Mouse (Mus musculus): ENCODE data around the gene Hamp.

Hamp gene

DNA sequence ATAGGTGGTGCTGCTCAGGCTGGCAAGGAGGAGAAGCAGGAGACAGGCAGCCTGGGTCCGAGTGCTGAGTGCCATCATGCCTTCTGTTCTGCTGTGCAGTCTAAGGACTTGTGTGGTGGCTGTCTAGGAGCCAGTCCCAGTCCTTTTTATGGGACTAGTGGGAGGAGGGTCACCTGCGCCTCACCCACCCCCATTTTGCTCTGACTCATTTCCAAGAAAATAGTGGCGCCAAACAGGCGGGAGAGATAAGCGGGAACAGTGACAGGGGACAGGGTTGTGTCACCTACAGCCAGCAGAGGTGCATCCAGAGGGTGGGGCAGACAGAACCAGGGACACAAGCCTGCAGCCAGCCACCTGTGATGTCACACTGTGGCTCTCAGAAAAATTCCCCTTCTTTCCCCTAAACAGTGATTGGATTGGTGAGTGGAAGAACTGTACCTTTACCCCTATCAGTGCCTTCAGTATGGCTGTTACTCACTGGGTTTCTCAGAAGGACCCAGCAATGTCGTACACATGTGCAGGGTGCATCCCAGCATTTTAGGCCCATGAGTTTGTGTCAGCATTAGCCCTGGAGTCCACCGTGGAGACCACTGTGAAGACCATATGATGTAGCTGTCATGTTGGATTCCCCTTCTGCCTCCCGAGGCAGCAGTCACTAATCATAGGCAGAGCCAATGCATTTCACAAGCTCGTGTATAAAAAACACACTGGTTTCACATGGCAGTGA lies at the start of gene Hamp:
Gene Hamp (minus strand): TSS at position 124 of the 727 bp plus-strand sequence.
- DNase-seq: no peak

DNA sequence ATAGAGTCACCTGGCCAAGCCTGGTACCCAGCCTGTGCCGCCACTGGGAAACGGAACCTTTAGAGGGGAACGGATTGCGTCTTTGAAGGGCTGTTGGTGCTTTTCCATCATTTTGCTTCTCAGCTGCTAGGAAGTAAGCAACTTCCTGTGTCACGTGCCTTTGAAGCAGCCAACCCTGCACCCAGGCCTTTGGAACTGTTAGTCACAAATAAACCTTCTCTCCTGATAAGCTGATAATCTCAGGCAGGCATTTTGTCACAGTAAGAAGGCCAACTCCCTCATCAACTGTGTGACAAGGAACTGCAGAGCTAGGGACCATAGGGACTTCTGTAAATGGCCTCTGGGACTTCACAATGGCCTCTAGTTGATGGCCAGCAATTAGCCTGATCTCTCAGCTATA lies 48.3 kb upstream of the Hamp start:
- no peak for DNase-seq

DNA sequence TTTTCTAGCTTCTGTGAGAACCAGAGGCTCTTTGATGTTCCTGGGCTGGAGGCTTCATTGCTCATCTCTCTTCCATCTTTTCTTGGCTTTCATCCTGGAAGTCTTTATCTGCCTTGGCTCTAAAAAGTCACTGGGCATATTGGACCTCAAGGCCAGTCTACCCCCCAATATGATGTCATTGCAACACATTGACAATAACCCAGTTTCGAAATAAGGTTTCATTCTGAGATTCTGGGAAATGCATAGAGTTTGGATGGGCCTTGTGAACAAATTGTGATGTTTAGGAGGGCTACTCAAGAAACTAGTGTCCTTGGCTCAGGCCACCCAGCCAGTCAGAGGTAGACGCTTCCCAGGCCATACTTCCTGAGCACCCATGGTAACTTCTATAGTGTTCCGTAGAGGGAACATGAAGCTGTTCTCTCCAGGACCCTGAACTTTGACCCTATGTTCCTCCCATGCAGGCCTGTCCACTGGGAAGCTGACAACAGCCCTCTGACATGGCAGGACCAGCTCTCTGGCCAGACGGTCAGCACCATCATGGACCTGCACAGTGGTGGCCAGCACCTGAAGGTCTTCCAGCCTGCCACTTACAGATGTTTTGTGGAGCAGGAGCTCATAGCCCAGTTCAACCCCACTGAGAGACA lies 44.8 kb upstream of the Hamp start:
- DNase-seq: no peak

DNA sequence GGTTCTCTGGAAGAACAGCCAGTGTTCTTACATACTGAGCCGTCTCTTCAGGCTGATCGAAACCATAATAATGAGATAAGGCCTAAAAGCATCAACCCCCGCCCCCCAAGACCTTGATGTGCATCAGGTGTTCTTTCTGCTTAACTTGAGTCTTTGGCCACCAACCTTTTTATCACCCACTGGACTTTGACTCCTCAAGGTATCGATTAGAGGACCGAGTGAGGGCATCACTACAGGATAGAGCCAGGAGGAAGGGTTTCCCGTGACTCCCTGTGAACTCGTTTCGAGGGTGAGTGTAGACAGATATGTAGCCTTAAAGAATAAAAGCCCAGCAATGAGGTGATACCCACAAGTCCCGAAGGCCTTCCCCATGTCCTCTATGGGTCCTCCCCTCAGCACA lies 41.5 kb upstream of the Hamp start:
- no peak for DNase-seq

DNA sequence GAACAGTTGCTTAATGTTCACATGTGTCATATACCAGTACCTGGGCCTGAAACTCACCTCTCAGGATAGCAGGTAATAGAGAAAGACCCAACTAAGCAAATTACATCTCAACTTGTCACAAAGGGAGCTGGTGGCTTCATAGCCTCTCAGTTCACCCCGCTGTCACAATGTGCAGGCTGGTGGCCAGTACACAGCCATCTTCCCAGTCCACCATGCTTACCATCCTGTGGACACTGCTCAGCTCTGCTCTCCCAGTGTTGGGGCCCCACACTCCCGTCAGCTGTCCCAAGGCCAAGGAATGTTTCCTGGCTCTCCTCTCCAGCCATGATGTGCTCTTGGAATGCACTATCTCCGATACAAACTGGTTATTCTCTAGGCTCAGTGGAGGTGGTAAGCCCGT lies 37.9 kb upstream of the Hamp start:
- no peak for DNase-seq

DNA sequence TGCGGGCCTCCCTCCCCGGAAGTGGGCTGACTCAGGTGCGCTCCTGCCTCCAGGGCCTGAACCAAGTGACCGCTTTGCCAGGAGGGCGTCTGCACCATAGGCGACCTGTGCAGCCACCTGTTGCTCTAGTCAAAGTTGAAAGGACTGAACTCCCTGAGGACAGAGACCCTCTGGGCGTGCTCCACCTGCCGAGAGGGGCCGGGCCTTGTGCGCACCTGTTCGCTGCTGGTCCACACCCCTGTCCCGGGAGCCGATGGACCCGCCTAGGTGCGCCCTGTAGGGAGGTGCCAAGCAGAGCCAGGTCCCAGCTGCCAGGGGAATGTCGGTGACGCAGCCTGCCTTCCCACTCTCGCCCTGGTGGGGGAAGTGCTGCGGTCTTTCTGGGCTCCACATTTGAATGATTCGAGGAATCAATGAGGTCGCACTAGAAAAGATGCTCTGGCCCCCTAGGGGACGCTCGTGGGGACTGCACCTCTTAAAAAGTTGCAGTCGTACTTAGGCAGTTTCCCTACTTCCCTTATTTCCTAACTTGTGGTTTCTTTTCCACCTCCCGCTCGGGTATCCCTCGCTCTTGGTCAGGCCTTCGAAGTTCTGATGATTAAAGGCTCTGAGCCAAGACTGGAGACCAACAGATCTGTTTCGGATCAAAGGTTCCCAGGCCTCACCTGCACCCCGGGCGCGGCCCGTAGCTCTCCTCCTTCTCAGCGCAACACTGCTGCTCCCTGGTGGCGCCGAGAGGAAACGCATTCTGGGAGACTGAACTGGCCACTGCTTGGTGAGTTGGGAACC lies 29.9 kb upstream of the Hamp start, which contains the start of gene Fam187b:
Gene Fam187b (plus strand): TSS at position 290 of the 789 bp plus-strand sequence.
- DNase-seq: peak; percentile 68

DNA sequence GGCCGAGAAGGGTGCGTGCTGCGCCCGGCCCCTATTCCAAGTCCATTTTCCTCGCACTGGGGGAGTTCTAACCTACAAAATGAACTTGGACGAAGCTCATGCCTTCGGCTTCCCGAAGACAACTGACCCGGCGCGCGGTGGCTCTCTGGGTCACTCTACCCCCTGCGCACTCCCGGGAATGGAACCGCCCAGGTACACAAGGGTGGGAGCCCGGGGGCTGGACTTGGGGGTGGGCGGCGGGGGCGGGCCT lies 29.3 kb upstream of the Hamp start, which contains the start of gene Lsr:
Gene Lsr (minus strand): TSS at position 214 of the 250 bp plus-strand sequence.
- DNase-seq: no peak

DNA sequence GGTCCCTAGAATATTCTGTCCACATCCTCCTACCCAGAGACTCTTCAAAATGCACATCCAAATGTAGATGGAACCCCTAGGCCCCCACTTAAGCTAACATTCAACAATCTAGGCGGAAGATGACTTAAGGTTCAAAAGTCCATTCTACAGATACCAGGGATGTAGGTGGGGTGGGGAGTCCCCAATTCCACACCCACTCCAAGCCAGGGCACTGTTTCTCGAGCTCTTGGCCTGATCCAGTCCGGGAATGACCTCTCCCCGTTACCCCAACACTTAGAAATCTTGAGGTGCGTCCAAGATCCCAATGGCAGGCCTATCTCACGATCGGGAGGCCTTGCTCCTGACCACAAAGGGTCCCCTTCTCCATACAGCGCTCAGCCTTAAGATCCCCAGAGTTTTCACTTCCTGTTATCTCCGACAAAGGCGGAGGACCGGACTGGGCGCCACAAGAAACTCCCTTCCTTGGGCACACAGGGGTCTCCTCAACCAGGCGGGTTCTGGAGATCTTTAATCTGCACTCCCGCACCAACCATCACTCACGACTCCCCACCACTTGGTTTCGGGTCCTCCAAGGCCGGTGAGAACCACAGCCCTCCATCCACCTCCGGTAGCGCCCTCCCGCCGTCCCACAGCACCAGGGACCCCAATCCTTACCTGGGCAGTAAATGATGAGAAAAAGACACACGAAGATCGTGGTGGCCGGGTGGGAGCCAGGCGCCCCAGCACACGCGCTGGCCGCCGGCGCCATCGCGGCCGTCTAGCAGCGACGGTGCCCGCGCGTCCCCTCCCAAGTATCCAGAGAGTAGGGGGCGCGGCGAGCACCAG lies 28.8 kb upstream of the Hamp start:
- DNase-seq: no peak

DNA sequence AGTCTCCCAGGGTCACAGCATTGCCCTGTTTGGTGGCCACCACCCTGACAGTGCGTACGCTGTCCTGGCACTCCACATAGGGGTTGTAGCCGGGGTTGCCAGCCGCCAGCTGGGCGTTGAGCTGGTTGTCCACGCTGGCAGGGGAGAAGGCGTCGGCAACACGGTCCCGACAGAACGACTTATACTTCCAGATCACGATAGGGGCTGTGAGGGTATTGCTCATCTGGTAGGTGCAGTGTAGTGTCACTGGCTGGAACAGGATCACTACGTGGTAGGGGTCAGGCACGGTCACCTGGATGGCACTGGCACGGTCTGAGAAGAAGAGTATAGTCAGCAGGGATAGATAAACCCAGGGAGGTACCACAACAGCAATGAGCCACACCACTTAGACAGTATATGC lies 28.1 kb upstream of the Hamp start:
- no peak for DNase-seq

DNA sequence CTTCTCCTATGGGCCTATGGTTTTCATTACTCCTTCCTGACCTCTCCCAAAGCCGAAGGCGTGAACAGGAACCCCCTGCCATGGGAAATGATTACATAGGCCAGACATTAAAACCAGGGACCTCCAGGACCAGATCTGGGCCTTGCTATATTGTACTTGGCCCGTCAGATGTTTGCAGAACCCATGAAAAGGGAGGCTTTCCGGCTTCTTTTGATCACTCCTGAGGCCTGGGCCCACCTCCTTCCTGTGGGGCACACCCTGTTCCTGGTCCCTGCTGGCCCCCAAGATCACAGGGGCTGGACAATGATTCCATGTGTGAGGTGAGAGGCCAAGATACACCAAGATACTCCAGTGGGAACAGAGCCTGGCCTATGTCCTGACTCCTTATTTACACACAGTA lies 25.3 kb upstream of the Hamp start:
- no peak for DNase-seq

DNA sequence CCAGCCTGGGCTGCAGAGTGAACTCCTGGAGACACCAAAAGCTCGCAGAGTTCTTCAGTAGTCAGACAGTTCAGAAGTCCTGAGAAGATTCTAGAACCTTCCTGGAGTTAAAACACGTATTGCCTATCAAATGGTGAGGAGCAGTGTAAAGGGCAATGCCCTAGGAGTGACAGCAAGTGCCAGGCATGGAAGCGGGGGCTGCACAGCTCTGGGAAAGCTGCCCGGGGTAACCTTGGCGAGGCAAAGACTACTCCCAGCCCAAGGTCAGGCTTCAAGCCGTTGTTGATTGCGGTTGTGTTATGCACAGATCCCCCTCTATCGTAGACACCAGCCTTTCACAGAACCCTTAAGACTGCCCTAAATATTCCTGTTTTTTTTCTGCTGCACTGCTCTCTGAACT lies 24.8 kb upstream of the Hamp start:
- DNase-seq: no peak

DNA sequence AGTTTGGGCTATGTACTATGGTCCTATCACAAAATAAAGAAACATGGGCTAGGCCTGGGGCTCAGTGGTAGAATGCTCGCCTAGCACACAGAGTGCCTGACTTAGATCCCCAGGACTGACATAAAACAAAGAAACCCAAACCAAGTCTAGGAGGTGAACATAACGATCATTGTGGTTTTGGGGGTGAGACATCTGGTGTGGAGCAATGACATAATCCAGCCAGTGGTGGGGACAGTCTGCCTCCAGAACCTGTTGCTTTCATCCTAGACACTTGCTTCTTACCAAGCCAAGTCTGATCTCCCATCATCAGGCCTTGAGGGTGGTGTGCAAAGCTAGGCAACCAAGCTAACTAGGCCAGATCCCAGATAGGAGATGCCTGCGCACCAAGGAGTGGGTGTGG lies 22.8 kb upstream of the Hamp start:
- DNase-seq: no peak

DNA sequence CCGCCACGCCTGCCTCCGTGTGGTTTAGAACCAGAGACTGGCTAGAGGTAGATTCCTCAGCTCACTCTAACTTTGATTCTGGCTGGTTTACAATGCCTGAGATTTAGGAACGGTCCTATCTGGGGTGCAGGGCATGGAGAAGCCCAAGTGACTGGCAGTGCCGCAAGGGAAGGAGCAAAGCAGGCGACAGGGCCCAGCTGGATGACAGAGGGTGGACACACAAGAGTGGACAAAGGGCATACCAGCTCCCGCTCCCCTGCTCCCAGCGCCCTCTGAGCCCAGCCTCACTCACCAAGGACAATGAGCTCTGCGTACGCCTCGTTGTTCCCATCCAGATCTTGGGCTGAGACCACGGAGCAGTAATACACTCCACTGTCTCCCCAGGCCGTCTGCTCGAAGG lies 21.8 kb upstream of the Hamp start:
- DNase-seq: no peak

DNA sequence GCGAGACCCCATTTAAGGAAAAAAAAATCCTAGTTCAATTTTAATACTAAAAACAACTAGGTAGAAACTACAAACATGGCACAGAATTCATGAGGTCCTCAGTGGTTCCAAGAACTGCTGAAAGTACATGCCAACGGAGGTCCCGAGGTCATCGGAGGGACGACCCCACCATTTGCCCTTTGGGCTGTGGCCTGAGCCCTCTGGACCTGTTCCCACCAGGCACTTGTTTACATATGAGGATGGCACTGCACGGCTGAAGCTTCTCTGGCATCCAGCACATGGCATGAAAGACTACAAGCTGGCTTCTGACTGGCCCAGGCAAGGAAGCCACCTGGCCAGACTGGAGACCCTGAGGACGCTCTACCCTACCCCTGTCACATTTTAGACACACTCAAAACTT lies 20.5 kb upstream of the Hamp start:
- no peak for DNase-seq

DNA sequence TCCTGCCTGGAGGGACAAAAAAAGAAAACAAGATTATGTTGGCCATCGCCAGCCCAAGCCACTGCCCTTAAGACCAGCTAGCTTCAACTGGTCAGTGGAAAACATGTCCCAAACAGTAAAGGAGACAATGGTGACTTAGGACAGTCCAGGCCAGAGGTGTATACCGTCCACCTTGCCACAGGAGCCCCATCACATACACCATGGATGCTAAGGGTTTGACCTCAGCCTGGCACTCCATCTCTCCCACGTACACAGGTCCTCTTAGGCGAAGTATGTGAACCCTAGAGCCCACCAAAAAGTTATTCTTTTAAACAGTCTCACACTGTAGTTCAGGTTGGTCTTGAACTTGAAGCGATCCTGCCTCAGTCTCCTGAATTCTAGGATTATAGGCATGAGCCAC lies 19.0 kb upstream of the Hamp start:
- DNase-seq: no peak

DNA sequence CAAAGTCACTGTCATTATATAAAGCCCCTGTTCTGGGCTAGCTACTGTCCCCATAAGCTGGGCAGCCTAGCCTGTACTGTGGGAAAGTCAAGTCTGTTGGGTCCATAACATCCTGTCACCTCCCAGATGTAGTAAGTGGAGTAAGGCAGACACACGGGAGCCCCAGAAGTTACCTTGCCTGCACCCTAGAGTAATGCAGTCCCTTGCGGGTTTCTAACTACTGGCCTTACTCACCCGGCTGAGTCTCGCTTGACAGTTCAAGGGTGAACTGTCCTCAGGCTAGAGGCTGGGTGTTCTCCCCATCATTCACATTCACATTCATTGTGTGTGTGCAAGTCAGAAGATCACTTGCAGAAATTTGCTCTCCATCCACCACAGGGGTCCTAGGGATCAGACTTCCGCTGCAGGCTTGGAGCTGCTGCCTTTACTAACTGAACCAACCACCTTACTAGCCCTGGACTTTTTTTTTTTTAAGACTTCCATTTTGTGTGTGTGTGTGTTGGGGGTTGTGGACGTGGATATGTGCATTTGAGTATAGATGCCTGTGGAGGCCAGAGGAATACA lies 16.0 kb upstream of the Hamp start:
- no peak for DNase-seq

DNA sequence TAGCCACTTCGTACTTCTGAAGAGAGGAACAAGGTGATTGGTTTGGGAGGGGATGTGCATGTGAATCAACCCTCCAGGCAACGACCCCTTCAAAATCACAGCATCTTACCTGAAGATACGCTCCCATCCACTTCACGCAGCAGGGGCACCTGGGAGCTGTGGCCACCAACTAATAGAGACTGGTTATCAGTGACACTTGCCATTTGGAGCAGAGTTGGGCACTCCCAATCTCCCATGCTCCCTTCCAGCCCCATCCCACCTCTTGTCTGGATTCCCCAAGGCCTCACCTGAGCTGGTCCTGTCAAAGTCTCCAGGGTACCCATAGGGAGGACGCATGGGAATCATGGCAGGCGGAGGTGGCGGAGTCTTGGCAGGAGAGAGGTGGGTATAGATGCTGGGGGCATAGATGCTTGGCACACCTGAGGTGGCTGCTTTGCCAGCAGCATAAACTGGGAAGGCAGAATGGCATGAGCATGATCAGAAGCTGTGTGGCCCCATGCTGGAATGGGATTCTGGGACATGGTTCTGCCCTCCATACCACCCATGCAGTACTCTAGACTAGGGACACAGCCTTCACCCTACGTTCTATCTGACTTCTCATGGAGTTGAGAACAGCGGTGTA lies 15.1 kb upstream of the Hamp start:
- no peak for DNase-seq

DNA sequence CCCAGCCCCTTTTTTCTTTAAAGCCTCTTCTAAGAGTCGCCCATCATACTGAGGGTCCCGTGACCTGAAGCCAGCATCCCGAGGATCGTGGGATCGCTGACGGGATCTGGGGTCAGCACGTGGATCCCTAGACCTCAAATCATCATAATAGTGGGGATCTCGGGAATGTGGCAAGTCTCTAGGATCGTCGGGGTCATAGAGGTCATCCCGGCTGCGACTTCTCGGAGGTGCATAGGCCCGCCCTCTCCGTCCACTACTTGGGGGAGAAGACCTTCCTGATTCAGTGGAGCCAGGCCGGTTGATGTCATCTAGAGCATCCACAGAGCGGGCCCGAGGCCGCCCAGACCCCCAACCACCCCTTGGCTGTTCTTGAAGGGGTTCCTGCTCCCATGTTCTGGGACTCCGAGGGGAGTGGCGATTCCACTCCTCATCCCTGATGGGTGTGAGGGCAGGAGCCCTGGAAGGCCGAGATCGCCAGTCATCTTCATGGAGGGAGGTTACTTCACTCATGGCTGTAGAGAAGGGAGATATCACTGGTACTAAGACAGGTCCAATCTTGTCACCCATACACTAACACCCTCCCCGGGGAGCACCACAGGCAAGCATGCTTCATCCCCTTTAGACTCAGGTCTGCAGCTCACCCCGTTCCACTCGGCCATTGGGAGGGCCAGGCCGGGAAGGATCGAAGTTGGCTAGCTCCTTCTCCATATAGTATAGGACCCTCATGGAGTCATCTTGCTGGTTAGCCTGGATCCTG lies 14.5 kb upstream of the Hamp start:
- no peak for DNase-seq

DNA sequence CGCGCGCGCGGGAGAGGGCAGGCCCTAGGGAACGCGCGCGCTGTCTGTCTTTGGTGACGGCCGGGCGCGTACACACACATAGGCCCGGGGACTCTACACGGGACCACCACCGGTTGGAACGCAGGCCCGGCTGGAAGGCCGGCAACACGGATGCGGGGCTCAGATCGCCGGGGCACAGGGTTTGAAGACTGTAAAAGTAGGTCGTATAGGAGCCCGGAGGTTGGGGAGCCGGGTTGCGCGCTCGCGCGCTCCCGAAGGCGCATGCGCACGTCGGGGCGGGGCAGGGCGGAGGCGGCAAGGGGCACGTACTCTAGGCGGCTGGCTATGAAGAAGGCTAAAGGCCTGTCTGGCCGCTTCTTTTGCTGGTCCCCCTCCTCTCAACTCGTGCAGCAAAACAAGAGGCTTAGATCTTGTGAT lies 13.5 kb upstream of the Hamp start:
- peak; percentile 91 for DNase-seq

DNA sequence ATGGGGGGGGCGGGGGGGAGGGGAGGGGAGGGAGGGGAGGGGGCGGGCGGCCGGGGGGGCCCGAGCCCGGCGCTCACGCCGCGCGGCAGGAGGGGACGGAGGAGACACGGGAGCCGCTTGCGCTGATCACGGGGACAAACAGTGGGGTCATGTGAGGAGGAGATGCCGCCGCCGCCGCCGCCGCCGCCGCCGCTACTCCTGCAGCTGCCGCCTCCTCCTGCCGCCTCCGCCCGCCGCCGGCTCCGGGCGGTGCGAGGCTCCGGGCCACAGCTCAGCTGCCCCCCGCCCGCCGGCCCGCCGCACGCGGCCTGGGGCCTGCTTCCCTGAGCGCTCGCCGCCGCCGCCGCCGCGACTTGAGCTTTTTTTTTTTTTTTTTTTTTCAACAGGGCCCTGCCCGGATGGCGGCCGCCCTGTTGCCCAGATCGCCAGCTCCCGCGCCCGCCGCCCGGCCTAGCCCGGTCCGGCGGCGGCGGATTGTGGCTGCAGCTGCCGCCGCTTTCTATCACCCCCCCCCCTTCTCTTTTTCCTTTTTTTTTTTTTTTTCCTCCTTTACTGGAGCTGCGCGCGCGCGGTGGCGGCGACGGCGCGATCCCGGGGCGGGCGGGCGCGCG lies 13.0 kb upstream of the Hamp start, which contains the start of gene Usf2:
Gene Usf2 (minus strand): TSS at position 48 of the 611 bp plus-strand sequence.
- DNase-seq: peak; percentile 87

DNA sequence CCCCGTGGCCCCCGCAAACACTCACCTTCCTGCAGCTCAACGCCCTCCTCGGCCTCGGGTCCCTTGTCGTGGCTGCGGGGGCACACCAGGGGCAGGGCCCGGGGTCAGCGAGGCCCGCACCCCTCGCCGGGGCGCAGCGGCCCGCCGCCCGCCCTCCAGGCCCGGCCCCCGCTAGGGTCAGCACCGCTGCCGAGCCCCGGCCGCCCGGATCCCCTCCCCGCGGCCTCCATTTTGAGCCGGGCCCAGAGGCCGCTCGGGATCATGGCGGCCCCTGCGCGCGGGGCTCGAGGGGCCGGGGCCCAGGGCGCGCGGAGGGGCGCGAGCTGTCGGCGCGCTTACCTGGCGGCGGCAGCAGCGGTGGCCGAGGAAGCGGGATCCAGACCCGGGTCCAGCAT lies 12.5 kb upstream of the Hamp start:
- no peak for DNase-seq

All from right cerebral cortex, adult 18-20 months (tissue).